Mouse (Mus musculus): ENCODE measurements around the gene Taf1. TPM values are rescaled to one million over a fixed set of nuclear protein-coding genes. Genes with fewer than 3 reads are reported as not detected.

The Taf1 gene
- total RNA-seq, 2 experiments from 2014 or later = 5.8 to 8.2 TPM

- intact Hi-C loops (cut with DNase I) = no loop called here
- DNase-seq = no peak
Measured at GRCm38 (mm10) chrX:101645286-101645685, 112.8 kb downstream of the Taf1 start.

- intact Hi-C loops (cut with DNase I) = no loop called here
Measured at GRCm38 (mm10) chrX:101646621-101647020, 114.1 kb downstream of the Taf1 start.

More at GRCm38 (mm10) chrX:101646621-101647020, 114.1 kb downstream of the Taf1 start:
- DNase-seq = no peak

Other genes starting within 250 kb of the Taf1 start
- under 1 TPM; 0.08 to 0.15 TPM for gene Nlgn3, start 233.6 kb upstream of the Taf1 start, total RNA-seq (2021)
- under 1 TPM; 0.28 to 0.57 TPM for gene Gjb1, start 156.4 kb upstream of the Taf1 start, total RNA-seq (2021)
- gene Zmym3, start 111.9 kb upstream of the Taf1 start, total RNA-seq (2021) = 10 to 100 TPM in 1 of 2 experiments, 1 to 10 TPM in 1; 7.0 to 11.1 TPM
- 10 to 100 TPM; 38.9 to 43.4 TPM for gene Nono, start 103.4 kb upstream of the Taf1 start, total RNA-seq (2021)
- gene Itgb1bp2, start 83.6 kb upstream of the Taf1 start, total RNA-seq (2021) = 100 to 1,000 TPM; 211 to 226 TPM
- 10 to 100 TPM; 59.2 to 64.7 TPM for gene Ogt, start 107.3 kb downstream of the Taf1 start, total RNA-seq (2021)
- gene Cxcr3, start 201.5 kb downstream of the Taf1 start, total RNA-seq (2021) = not detected